Mouse (Mus musculus): Measurements from ENCODE around the gene Serpinb6b. TPM values are rescaled to one million over a fixed set of nuclear protein-coding genes. Genes with fewer than 3 reads are reported as not detected.
"Not testable (repeated sequence)": the region's sequence is repeated elsewhere in the genome, so short reads cannot be mapped to it uniquely, and the experiment has no call there.

The Serpinb6b gene
- 1 to 10 TPM; 1.7 to 2.3 TPM for total RNA-seq (2021)

GRCm38 (mm10) chr13:32964989-32965811 lies at the start of gene Serpinb6b:
Gene Serpinb6b, plus strand, starts transcription at chr13:32965209.
- intact Hi-C loops (cut with DNase I): no loop called here
- no peak for DNase-seq

GRCm38 (mm10) chr13:32922622-32923021 lies 42.4 kb upstream of the Serpinb6b start:
- intact Hi-C loops (cut with DNase I): no loop called here

GRCm38 (mm10) chr13:32924578-32925360 lies 40.2 kb upstream of the Serpinb6b start:
- intact Hi-C loops (cut with DNase I): no loop called here
- DNase-seq: no peak

More at GRCm38 (mm10) chr13:32922622-32923021, 42.4 kb upstream of the Serpinb6b start:
- DNase-seq: no peak

- intact Hi-C loops (cut with DNase I): no loop called here
These were observed 38.3 kb upstream of the Serpinb6b start for GRCm38 (mm10) chr13:32926661-32927060.

GRCm38 (mm10) chr13:32927241-32927640 lies 37.8 kb upstream of the Serpinb6b start:
- intact Hi-C loops (cut with DNase I): no loop called here
- no peak for DNase-seq

More at GRCm38 (mm10) chr13:32926661-32927060, 38.3 kb upstream of the Serpinb6b start:
- no peak for DNase-seq

GRCm38 (mm10) chr13:32929107-32929750 lies 35.8 kb upstream of the Serpinb6b start:
- intact Hi-C loops (cut with DNase I): no loop called here
- no peak for DNase-seq

GRCm38 (mm10) chr13:32934706-32935381 lies 30.2 kb upstream of the Serpinb6b start:
- intact Hi-C loops (cut with DNase I): no loop called here
- no peak for DNase-seq

- intact Hi-C loops (cut with DNase I); DNase-seq: not testable (repeated sequence)
These were observed 26.7 kb upstream of the Serpinb6b start for GRCm38 (mm10) chr13:32938275-32938674.

GRCm38 (mm10) chr13:32939191-32939590 lies 25.8 kb upstream of the Serpinb6b start:
- intact Hi-C loops (cut with DNase I); DNase-seq: not testable (repeated sequence)

GRCm38 (mm10) chr13:32956537-32956936 lies 8.5 kb upstream of the Serpinb6b start:
- intact Hi-C loops (cut with DNase I): no loop called here

GRCm38 (mm10) chr13:32957917-32958316 lies 7.1 kb upstream of the Serpinb6b start:
- intact Hi-C loops (cut with DNase I): no loop called here
- DNase-seq: no peak

More at GRCm38 (mm10) chr13:32956537-32956936, 8.5 kb upstream of the Serpinb6b start:
- DNase-seq: no peak

GRCm38 (mm10) chr13:32958521-32958920 lies 6.5 kb upstream of the Serpinb6b start:
- intact Hi-C loops (cut with DNase I); DNase-seq: not testable (repeated sequence)

- intact Hi-C loops (cut with DNase I): no loop called here
- no peak for DNase-seq
These were observed 837 bp upstream of the Serpinb6b start for GRCm38 (mm10) chr13:32963990-32964753.

- intact Hi-C loops (cut with DNase I): no loop called here
- DNase-seq: no peak
These were observed 1.1 kb downstream of the Serpinb6b start for GRCm38 (mm10) chr13:32966116-32966515.

GRCm38 (mm10) chr13:32967233-32967632 lies 2.2 kb downstream of the Serpinb6b start:
- intact Hi-C loops (cut with DNase I): no loop called here
- DNase-seq: no peak

- intact Hi-C loops (cut with DNase I): no loop called here
- DNase-seq: no peak
These were observed 3.5 kb downstream of the Serpinb6b start for GRCm38 (mm10) chr13:32968353-32968984.

- intact Hi-C loops (cut with DNase I): no loop called here
- DNase-seq: no peak
These were observed 4.1 kb downstream of the Serpinb6b start for GRCm38 (mm10) chr13:32968996-32969640.

- intact Hi-C loops (cut with DNase I): no loop called here
- DNase-seq: no peak
These were observed 4.6 kb downstream of the Serpinb6b start for GRCm38 (mm10) chr13:32969641-32970040.

GRCm38 (mm10) chr13:32970776-32971175 lies 5.8 kb downstream of the Serpinb6b start:
- intact Hi-C loops (cut with DNase I): no loop called here
- DNase-seq: no peak

All from left cerebral cortex, postnatal 4 days (tissue).